Mouse (Mus musculus): Measurements from ENCODE around the gene Mtcp1. TPM values are rescaled to one million over a fixed set of nuclear protein-coding genes. Genes with fewer than 3 reads are reported as not detected.
A peak's percentile ranks its signal among the peaks of the same experiment; 100 is the strongest.

Mtcp1 gene
- 7.3 TPM in 2 replicates for polyA plus RNA-seq (2016; fragmentation: Nextera tagmentation; extraction: Ambion mirVana)

- peak within 1 kb of the TSS; percentile 72 for H3K9ac ChIP-seq
- H3K36me3 ChIP-seq = peaks cover 4% of the 10 kb centered on the region; the same call in 1 of the 2 replicates
- peak; percentile 100 for ATAC-seq (ENCODE audit: insufficient number of reproducible peaks, low FRiP score)
- H3K27ac ChIP-seq (ENCODE audit: poor library complexity, severe bottlenecking) = peak within 1 kb of the TSS; percentile 94
- no peaks in the 10 kb centered on the region for H3K4me1 ChIP-seq (replicated peaks)
- peak within 1 kb of the TSS; percentile 62 for H3K4me2 ChIP-seq
- H3K27me3 ChIP-seq (replicated peaks) = no peaks in the 10 kb centered on the region
- no peaks in the 10 kb centered on the region for H3K9me3 ChIP-seq (replicated peaks)
- H3K4me3 ChIP-seq = peak within 1 kb of the TSS; percentile 62
- 12% methylated on average over 52 of the region's 52 CpGs for WGBS
Measured at GRCm38 (mm10) chrX:75415936-75416785, at the start of gene Mtcp1, which contains the start of the genes Cmc4 and Brcc3. TSS of gene Mtcp1 (minus strand) at chrX:75416588. TSS of gene Cmc4 (minus strand) at chrX:75416584. TSS of gene Brcc3 (plus strand) at chrX:75416628.

- Histone ChIP-seq H3K4me3 (no peak overlapping the region), H3K9me3 (replicated peaks) (no peaks in the 10 kb centered on the region), H3K9ac (no peak overlapping the region), H3K4me2 (no peak overlapping the region), H3K36me3 (peaks cover 38% of the 10 kb centered on the region), H3K4me1 (replicated peaks) (no peaks in the 10 kb centered on the region), H3K27me3 (replicated peaks) (no peaks in the 10 kb centered on the region), H3K27ac (ENCODE audit: poor library complexity, severe bottlenecking) (no peak overlapping the region)
- WGBS = 84% methylated on average over 1 of the region's 1 CpGs
- no peak for ATAC-seq (ENCODE audit: insufficient number of reproducible peaks, low FRiP score)
Measured at GRCm38 (mm10) chrX:75454597-75454996, 38.2 kb upstream of the Mtcp1 start.

GRCm38 (mm10) chrX:75409711-75410110 is 6.7 kb downstream of the Mtcp1 start:
- Histone ChIP-seq H3K4me3 (no peak overlapping the region), H3K4me1 (replicated peaks) (no peaks in the 10 kb centered on the region), H3K27ac (ENCODE audit: poor library complexity, severe bottlenecking) (no peak overlapping the region), H3K36me3 (no peaks in the 10 kb centered on the region), H3K9me3 (replicated peaks) (no peaks in the 10 kb centered on the region), H3K4me2 (no peak overlapping the region), H3K9ac (no peak overlapping the region), H3K27me3 (replicated peaks) (no peaks in the 10 kb centered on the region)
- WGBS = 88% methylated on average over 1 of the region's 1 CpGs
- ATAC-seq (ENCODE audit: insufficient number of reproducible peaks, low FRiP score) = no peak

- H3K9me3 ChIP-seq (replicated peaks) = no peaks in the 10 kb centered on the region
- ATAC-seq (ENCODE audit: insufficient number of reproducible peaks, low FRiP score) = 0 out of 2 replicates have a peak, but pooled peaks have one; percentile 61
- H3K27me3 ChIP-seq (replicated peaks) = no peaks in the 10 kb centered on the region
- no peaks in the 10 kb centered on the region for H3K4me1 ChIP-seq (replicated peaks)
- H3K4me3 ChIP-seq = no peak overlapping the region
- H3K4me2 ChIP-seq = no peak overlapping the region
- 0 out of 2 replicates have a peak, but pooled peaks cover 4% of the 10 kb centered on the region for H3K36me3 ChIP-seq
- no peak overlapping the region for H3K27ac ChIP-seq (ENCODE audit: poor library complexity, severe bottlenecking)
- H3K9ac ChIP-seq = no peak overlapping the region
Measured at GRCm38 (mm10) chrX:75403350-75403749, 13.0 kb downstream of the Mtcp1 start.

- no peak overlapping the region for H3K4me3 ChIP-seq
- peak; percentile 74 for ATAC-seq (ENCODE audit: insufficient number of reproducible peaks, low FRiP score)
- no peak overlapping the region for H3K4me2 ChIP-seq
- H3K27me3 ChIP-seq (replicated peaks) = no peaks in the 10 kb centered on the region
- no peaks in the 10 kb centered on the region for H3K9me3 ChIP-seq (replicated peaks)
- no peaks in the 10 kb centered on the region for H3K4me1 ChIP-seq (replicated peaks)
- H3K9ac ChIP-seq = no peak overlapping the region
- 50% methylated on average over 2 of the region's 2 CpGs for WGBS
- 0 out of 2 replicates have a peak, but pooled peaks cover 4% of the 10 kb centered on the region for H3K36me3 ChIP-seq
- no peak overlapping the region for H3K27ac ChIP-seq (ENCODE audit: poor library complexity, severe bottlenecking)
Measured at GRCm38 (mm10) chrX:75402668-75403067, 13.7 kb downstream of the Mtcp1 start.

GRCm38 (mm10) chrX:75399471-75399870 is 16.9 kb downstream of the Mtcp1 start:
- Histone ChIP-seq H3K27me3 (replicated peaks) (no peaks in the 10 kb centered on the region), H3K9me3 (replicated peaks) (no peaks in the 10 kb centered on the region), H3K36me3 (peaks cover 13% of the 10 kb centered on the region), H3K4me3 (no peak overlapping the region), H3K27ac (ENCODE audit: poor library complexity, severe bottlenecking) (no peak overlapping the region), H3K4me2 (no peak overlapping the region), H3K4me1 (replicated peaks) (no peaks in the 10 kb centered on the region), H3K9ac (no peak overlapping the region)
- WGBS = 89% methylated on average over 1 of the region's 1 CpGs
- ATAC-seq (ENCODE audit: insufficient number of reproducible peaks, low FRiP score) = no peak

GRCm38 (mm10) chrX:75382195-75382771 is 34.1 kb downstream of the Mtcp1 start, which contains the start of the genes Fundc2 and F8:
TSS of gene Fundc2 (plus strand) at chrX:75382399.
TSS of gene F8 (minus strand) at chrX:75382615.
- H3K36me3 ChIP-seq = no peaks in the 10 kb centered on the region
- H3K9ac ChIP-seq = peak within 1 kb of the TSS; percentile 71
- peak within 1 kb of the TSS; percentile 92 for H3K27ac ChIP-seq (ENCODE audit: poor library complexity, severe bottlenecking)
- no peaks in the 10 kb centered on the region for H3K27me3 ChIP-seq (replicated peaks)
- WGBS = 7% methylated on average over 25 of the region's 25 CpGs
- no peaks in the 10 kb centered on the region for H3K4me1 ChIP-seq (replicated peaks)
- H3K9me3 ChIP-seq (replicated peaks) = no peaks in the 10 kb centered on the region
- peak within 1 kb of the TSS; percentile 59 for H3K4me2 ChIP-seq
- ATAC-seq (ENCODE audit: insufficient number of reproducible peaks, low FRiP score) = peak; percentile 89
- peak within 1 kb of the TSS; percentile 61 for H3K4me3 ChIP-seq

- Histone ChIP-seq H3K9me3 (replicated peaks) (no peaks in the 10 kb centered on the region), H3K9ac (no peak overlapping the region), H3K36me3 (no peaks in the 10 kb centered on the region), H3K4me3 (peak overlapping the region; percentile 61), H3K4me2 (peak overlapping the region; percentile 59), H3K27me3 (replicated peaks) (no peaks in the 10 kb centered on the region), H3K27ac (ENCODE audit: poor library complexity, severe bottlenecking) (peak overlapping the region; percentile 92; the same call in 1 of the 2 replicates), H3K4me1 (replicated peaks) (no peaks in the 10 kb centered on the region)
- 68% methylated on average over 5 of the region's 5 CpGs for WGBS
- no peak for ATAC-seq (ENCODE audit: insufficient number of reproducible peaks, low FRiP score)
Measured at GRCm38 (mm10) chrX:75381699-75382098, 34.7 kb downstream of the Mtcp1 start.

- H3K36me3 ChIP-seq = no peaks in the 10 kb centered on the region
- WGBS = 63% methylated on average over 1 of the region's 1 CpGs
- no peaks in the 10 kb centered on the region for H3K4me1 ChIP-seq (replicated peaks)
- no peak overlapping the region for H3K27ac ChIP-seq (ENCODE audit: poor library complexity, severe bottlenecking)
- no peak overlapping the region for H3K4me3 ChIP-seq
- H3K27me3 ChIP-seq (replicated peaks) = no peaks in the 10 kb centered on the region
- no peak for ATAC-seq (ENCODE audit: insufficient number of reproducible peaks, low FRiP score)
- H3K9me3 ChIP-seq (replicated peaks) = no peaks in the 10 kb centered on the region
- H3K4me2 ChIP-seq = no peak overlapping the region
- no peak overlapping the region for H3K9ac ChIP-seq
Measured at GRCm38 (mm10) chrX:75381176-75381575, 35.2 kb downstream of the Mtcp1 start.

GRCm38 (mm10) chrX:75376815-75377214 is 39.6 kb downstream of the Mtcp1 start:
- Histone ChIP-seq H3K27me3 (replicated peaks) (no peaks in the 10 kb centered on the region), H3K4me3 (no peak overlapping the region), H3K9ac (no peak overlapping the region), H3K27ac (ENCODE audit: poor library complexity, severe bottlenecking) (no peak overlapping the region), H3K4me1 (replicated peaks) (no peaks in the 10 kb centered on the region), H3K9me3 (replicated peaks) (no peaks in the 10 kb centered on the region), H3K4me2 (no peak overlapping the region), H3K36me3 (no peaks in the 10 kb centered on the region)
- no peak for ATAC-seq (ENCODE audit: insufficient number of reproducible peaks, low FRiP score)

- Histone ChIP-seq H3K4me1 (replicated peaks) (no peaks in the 10 kb centered on the region), H3K4me2 (no peak overlapping the region), H3K4me3 (no peak overlapping the region), H3K27me3 (replicated peaks) (no peaks in the 10 kb centered on the region), H3K36me3 (no peaks in the 10 kb centered on the region), H3K27ac (ENCODE audit: poor library complexity, severe bottlenecking) (no peak overlapping the region), H3K9ac (no peak overlapping the region), H3K9me3 (replicated peaks) (no peaks in the 10 kb centered on the region)
- WGBS = 55% methylated on average over 2 of the region's 2 CpGs
- no peak for ATAC-seq (ENCODE audit: insufficient number of reproducible peaks, low FRiP score)
Measured at GRCm38 (mm10) chrX:75372666-75373425, 43.5 kb downstream of the Mtcp1 start.
